Comparison of ENCODE assay signal across 8 mouse cellular contexts in genomic region chr11:79711766-79712369, GRCm38 (mm10).
A peak's percentile ranks its signal among the peaks of the same experiment; 100 is the strongest.
DNase-seq lines count a peak whose midpoint lies in the region; ATAC-seq and TF ChIP-seq lines count a peak whose summit lies in the region.

No protein-coding gene starts in this region.

- peak overlapping the region; percentile 71 for H3K4me3 ChIP-seq in left cerebral cortex, adult 2 months
- peak overlapping the region; percentile 72 for H3K4me3 ChIP-seq in heart, embryonic 15.5 days
- H3K4me3 ChIP-seq in limb, embryonic 15.5 days, result peak overlapping the region; percentile 77
- H3K4me3 ChIP-seq in neural tube, embryonic 13.5 days, result peak overlapping the region; percentile 61

- H3K4me2 ChIP-seq in heart, embryonic 15.5 days, result peak overlapping the region; percentile 99
- H3K4me2 ChIP-seq in limb, embryonic 15.5 days, result peak overlapping the region; percentile 97
- H3K4me2 ChIP-seq in neural tube, embryonic 13.5 days, result peak overlapping the region; percentile 99

- H3K27ac ChIP-seq in left cerebral cortex, adult 2 months, result no peak overlapping the region
- H3K27ac ChIP-seq in heart, embryonic 15.5 days, result no peak overlapping the region
- H3K27ac ChIP-seq in limb, embryonic 15.5 days, result peak overlapping the region; percentile 82
- H3K27ac ChIP-seq in neural tube, embryonic 13.5 days (replicated peaks), result no peak overlapping the region

- intact Hi-C loops in left cerebral cortex, adult 2 months (cut with DNase I), result loop anchor here (2.0 kb wide), 1 partner anchor 81 kb away; no protein-coding TSS in a partner anchor
- intact Hi-C loops in left cerebral cortex, postnatal 36 days (cut with DNase I), result loop anchor here (2.0 to 5.0 kb wide), 2 partner anchors 80 to 209 kb away; no protein-coding TSS in a partner anchor

- peaks cover 29% of the 10 kb centered on the region for H3K27me3 ChIP-seq in heart, embryonic 15.5 days
- H3K27me3 ChIP-seq in limb, embryonic 15.5 days, result peaks cover 28% of the 10 kb centered on the region
- H3K27me3 ChIP-seq in neural tube, embryonic 13.5 days, result peaks cover 52% of the 10 kb centered on the region

- no peak for ATAC-seq in heart, embryonic 15.5 days (replicated peaks; ENCODE audit: insufficient number of reproducible peaks, insufficient read depth, low FRiP score, low read depth)
- no peak for ATAC-seq in limb, embryonic 15.5 days (ENCODE audit: insufficient number of reproducible peaks, low FRiP score, low TSS enrichment, low read depth)
- 0 out of 2 replicates have a peak, but pooled peaks have one; percentile 2 for ATAC-seq in neural tube, embryonic 13.5 days (ENCODE audit: low read depth)

- no peak for TF ChIP-seq CTCF in left cerebral cortex, adult 2 months (IDR thresholded peaks at IDR 0.05)

- WGBS in heart, embryonic 15.5 days, result 2% methylated on average over 46 of the region's 46 CpGs
- WGBS in limb, embryonic 15.5 days, result under 1% methylated on average over 46 of the region's 46 CpGs
- WGBS in neural tube, embryonic 13.5 days, result 2% methylated on average over 46 of the region's 46 CpGs

- H3K9me3 ChIP-seq in heart, embryonic 15.5 days (replicated peaks), result no peaks in the 10 kb centered on the region
- no peaks in the 10 kb centered on the region for H3K9me3 ChIP-seq in limb, embryonic 15.5 days
- H3K9me3 ChIP-seq in neural tube, embryonic 13.5 days, result no peaks in the 10 kb centered on the region

- no peaks in the 10 kb centered on the region for H3K36me3 ChIP-seq in heart, embryonic 15.5 days
- no peaks in the 10 kb centered on the region for H3K36me3 ChIP-seq in limb, embryonic 15.5 days
- H3K36me3 ChIP-seq in neural tube, embryonic 13.5 days, result no peaks in the 10 kb centered on the region

- DNase-seq in left cerebral cortex, adult 2 months (ENCODE audit: extremely low spot score in 1 of 2, low spot score in 2 of 2), result no peak
- DNase-seq in left cerebral cortex, postnatal 36 days (ENCODE audit: low spot score in 2 of 2), result no peak
- peak; percentile 56 for DNase-seq in embryo, embryonic 10.5 days (ENCODE audit: low spot score)
- no peak for DNase-seq in layer of hippocampus, adult 11-12 months (ENCODE audit: low spot score)
- DNase-seq in frontal cortex, postnatal 25 days (ENCODE audit: low spot score in 2 of 2), result no peak

- H3K9ac ChIP-seq in heart, embryonic 15.5 days, result peak overlapping the region; percentile 67
- peak overlapping the region; percentile 72 for H3K9ac ChIP-seq in limb, embryonic 15.5 days
- peak overlapping the region; percentile 77 for H3K9ac ChIP-seq in neural tube, embryonic 13.5 days

- H3K4me1 ChIP-seq in heart, embryonic 15.5 days (replicated peaks), result peaks cover 31% of the 10 kb centered on the region
- H3K4me1 ChIP-seq in limb, embryonic 15.5 days, result peaks cover 59% of the 10 kb centered on the region
- H3K4me1 ChIP-seq in neural tube, embryonic 13.5 days (replicated peaks), result peaks cover 25% of the 10 kb centered on the region
